Mouse (Mus musculus): ENCODE results near the gene Alox12e. TPM values are rescaled to one million over a fixed set of nuclear protein-coding genes. Genes with fewer than 3 reads are reported as not detected.

Alox12e gene
- 0.10 TPM in 1 of 2 replicates, not detected in the other for polyA plus RNA-seq (2012; ENCODE audit: low replicate concordance)

GRCm38 (mm10) chr11:70322528-70322927 lies at the start of gene Alox12e:
Alox12e (minus strand) TSS chr11:70322628.

GRCm38 (mm10) chr11:70351868-70352267 lies 29.4 kb upstream of the Alox12e start, which contains the start of gene Alox15:
Alox15 (minus strand) TSS chr11:70352031.

Other genes with a start within 250 kb of the Alox12e start
- gene Asgr2, start 230.0 kb downstream of the Alox12e start, polyA plus RNA-seq (2012; ENCODE audit: low replicate concordance) = 0.13 and 0.17 TPM in 2 replicates
- gene Mgl2, start 192.3 kb downstream of the Alox12e start, polyA plus RNA-seq (2012; ENCODE audit: low replicate concordance) = 0.10 TPM in 1 of 2 replicates, not detected in the other
- gene Clec10a, start 166.4 kb downstream of the Alox12e start, polyA plus RNA-seq (2012; ENCODE audit: low replicate concordance) = 1.1 and 2.2 TPM in 2 replicates
- gene Slc16a11, start 109.9 kb downstream of the Alox12e start, polyA plus RNA-seq (2012; ENCODE audit: low replicate concordance) = 0.42 and 1.8 TPM in 2 replicates
- 4.8 and 6.9 TPM in 2 replicates for gene Slc16a13, start 101.6 kb downstream of the Alox12e start, polyA plus RNA-seq (2012; ENCODE audit: low replicate concordance)
- gene Bcl6b, start 92.8 kb downstream of the Alox12e start, polyA plus RNA-seq (2012; ENCODE audit: low replicate concordance) = 1.2 and 1.7 TPM in 2 replicates
- 63.8 and 101 TPM in 2 replicates for gene 0610010K14Rik, start 84.7 kb downstream of the Alox12e start, polyA plus RNA-seq (2012; ENCODE audit: low replicate concordance)
- gene Gm21988, start 82.8 kb downstream of the Alox12e start, polyA plus RNA-seq (2012; ENCODE audit: low replicate concordance) = 2.8 and 4.1 TPM in 2 replicates
- gene Rnasek, start 82.8 kb downstream of the Alox12e start, polyA plus RNA-seq (2012; ENCODE audit: low replicate concordance) = 44.8 and 229 TPM in 2 replicates
- gene Alox12, start 67.3 kb downstream of the Alox12e start, polyA plus RNA-seq (2012; ENCODE audit: low replicate concordance) = 0.63 and 0.76 TPM in 2 replicates
- 1.4 and 1.8 TPM in 2 replicates for gene Alox15, start 29.4 kb upstream of the Alox12e start, polyA plus RNA-seq (2012; ENCODE audit: low replicate concordance)
- gene Pelp1, start 87.4 kb upstream of the Alox12e start, polyA plus RNA-seq (2012; ENCODE audit: low replicate concordance) = 34.5 and 61.0 TPM in 2 replicates
- 412 and 439 TPM in 2 replicates for gene Arrb2, start 110.0 kb upstream of the Alox12e start, polyA plus RNA-seq (2012; ENCODE audit: low replicate concordance)
- 13.9 and 47.2 TPM in 2 replicates for gene Med11, start 129.3 kb upstream of the Alox12e start, polyA plus RNA-seq (2012; ENCODE audit: low replicate concordance)
- 2.2 and 3.7 TPM in 2 replicates for gene Zmynd15, start 136.8 kb upstream of the Alox12e start, polyA plus RNA-seq (2012; ENCODE audit: low replicate concordance)
- 5.5 and 6.1 TPM in 2 replicates for gene Cxcl16, start 137.4 kb upstream of the Alox12e start, polyA plus RNA-seq (2012; ENCODE audit: low replicate concordance)
- gene Tm4sf5, start 182.6 kb upstream of the Alox12e start, polyA plus RNA-seq (2012; ENCODE audit: low replicate concordance) = 0.40 and 1.2 TPM in 2 replicates
- gene Vmo1, start 192.0 kb upstream of the Alox12e start, polyA plus RNA-seq (2012; ENCODE audit: low replicate concordance) = not detected in 2 replicates
- gene Gltpd2, start 196.6 kb upstream of the Alox12e start, polyA plus RNA-seq (2012; ENCODE audit: low replicate concordance) = not detected in 2 replicates
- gene Psmb6, start 202.7 kb upstream of the Alox12e start, polyA plus RNA-seq (2012; ENCODE audit: low replicate concordance) = 57.2 and 129 TPM in 2 replicates
- not detected in 2 replicates for gene Gm40193, start 210.3 kb upstream of the Alox12e start, polyA plus RNA-seq (2012; ENCODE audit: low replicate concordance)
- gene Pld2, start 217.4 kb upstream of the Alox12e start, polyA plus RNA-seq (2012; ENCODE audit: low replicate concordance) = 2.8 and 4.8 TPM in 2 replicates
- 149 and 293 TPM in 2 replicates for gene Mink1, start 240.3 kb upstream of the Alox12e start, polyA plus RNA-seq (2012; ENCODE audit: low replicate concordance)